Mouse (Mus musculus): ENCODE results near the gene Gm45902. TPM values are rescaled to one million over a fixed set of nuclear protein-coding genes. Genes with fewer than 3 reads are reported as not detected.

Gene Gm45902
- polyA plus RNA-seq (2012; ENCODE audit: low replicate concordance) = 1.4 and 1.5 TPM in 2 replicates

GRCm38 (mm10) chr2:3512552-3513454 lies at the start of gene Gm45902, which contains the start of the genes Hspa14 and Cdnf:
Gm45902 (minus strand) TSS chr2:3512790.
Hspa14 (minus strand) TSS chr2:3512814.
Cdnf (plus strand) TSS chr2:3513030.

GRCm38 (mm10) chr2:3474861-3475283 lies 37.7 kb downstream of the Gm45902 start, which contains the start of gene Suv39h2:
Suv39h2 (minus strand) TSS chr2:3475031.

Other genes with a start within 250 kb of the Gm45902 start
- 7.4 and 7.9 TPM in 2 replicates for gene Nmt2, start 228.6 kb downstream of the Gm45902 start, polyA plus RNA-seq (2012; ENCODE audit: low replicate concordance)
- gene Rpp38, start 180.1 kb downstream of the Gm45902 start, polyA plus RNA-seq (2012; ENCODE audit: low replicate concordance) = 0.31 and 1.8 TPM in 2 replicates
- gene Acbd7, start 176.6 kb downstream of the Gm45902 start, polyA plus RNA-seq (2012; ENCODE audit: low replicate concordance) = not detected in 2 replicates
- not detected in 2 replicates for gene Olah, start 115.6 kb downstream of the Gm45902 start, polyA plus RNA-seq (2012; ENCODE audit: low replicate concordance)
- not detected in 2 replicates for gene Meig1, start 90.1 kb downstream of the Gm45902 start, polyA plus RNA-seq (2012; ENCODE audit: low replicate concordance)
- 2.8 and 4.3 TPM in 2 replicates for gene Dclre1c, start 88.7 kb downstream of the Gm45902 start, polyA plus RNA-seq (2012; ENCODE audit: low replicate concordance)
- gene Suv39h2, start 37.8 kb downstream of the Gm45902 start, polyA plus RNA-seq (2012; ENCODE audit: low replicate concordance) = 0.30 and 0.99 TPM in 2 replicates
- gene Hspa14, start within 50 bp of the Gm45902 start, polyA plus RNA-seq (2012; ENCODE audit: low replicate concordance) = 3.3 and 8.1 TPM in 2 replicates
- 0.12 and 0.20 TPM in 2 replicates for gene Cdnf, start 240 bp upstream of the Gm45902 start, polyA plus RNA-seq (2012; ENCODE audit: low replicate concordance)
- 470 and 793 TPM in 2 replicates for gene Fam107b, start 57.7 kb upstream of the Gm45902 start, polyA plus RNA-seq (2012; ENCODE audit: low replicate concordance)